Mouse (Mus musculus): ENCODE results near the gene Csf3r. TPM values are rescaled to one million over a fixed set of nuclear protein-coding genes. Genes with fewer than 3 reads are reported as not detected.

Csf3r gene
- total RNA-seq, 2 experiments from 2014 or later = 103 to 214 TPM

Other genes with a start within 250 kb of the Csf3r start
- 120 and 147 TPM in 2 replicates for gene Mrps15, start 22.4 kb downstream of the Csf3r start, total RNA-seq (2015)
- gene Mrps15, start 22.4 kb downstream of the Csf3r start, total RNA-seq (2017) = 64.5 and 68.3 TPM in 2 replicates
- gene Oscp1, start 34.0 kb downstream of the Csf3r start, total RNA-seq (2015) = 0.75 and 0.83 TPM in 2 replicates
- 4.0 and 5.7 TPM in 2 replicates for gene Oscp1, start 34.0 kb downstream of the Csf3r start, total RNA-seq (2017)
- gene Lsm10, start 72.1 kb downstream of the Csf3r start, total RNA-seq (2015) = 47.3 and 54.9 TPM in 2 replicates
- 19.3 and 21.7 TPM in 2 replicates for gene Lsm10, start 72.1 kb downstream of the Csf3r start, total RNA-seq (2017)
- 20.8 and 21.4 TPM in 2 replicates for gene Stk40, start 79.4 kb downstream of the Csf3r start, total RNA-seq (2015)
- 22.5 and 32.8 TPM in 2 replicates for gene Stk40, start 79.4 kb downstream of the Csf3r start, total RNA-seq (2017)
- 0.82 and 1.1 TPM in 2 replicates for gene Eva1b, start 123.2 kb downstream of the Csf3r start, total RNA-seq (2015)
- 0.24 and 1.3 TPM in 2 replicates for gene Eva1b, start 123.2 kb downstream of the Csf3r start, total RNA-seq (2017)
- gene Sh3d21, start 138.9 kb downstream of the Csf3r start, total RNA-seq (2015) = not detected in 2 replicates
- gene Sh3d21, start 138.9 kb downstream of the Csf3r start, total RNA-seq (2017) = 0.12 TPM in 1 of 2 replicates, not detected in the other
- gene Thrap3, start 178.2 kb downstream of the Csf3r start, total RNA-seq (2015) = 115 and 119 TPM in 2 replicates
- 248 and 291 TPM in 2 replicates for gene Thrap3, start 178.2 kb downstream of the Csf3r start, total RNA-seq (2017)
- gene Map7d1, start 231.8 kb downstream of the Csf3r start, total RNA-seq (2015) = 43.9 and 45.9 TPM in 2 replicates
- 60.7 and 71.3 TPM in 2 replicates for gene Map7d1, start 231.8 kb downstream of the Csf3r start, total RNA-seq (2017)
- gene Trappc3, start 237.8 kb downstream of the Csf3r start, total RNA-seq (2015) = 30.1 and 40.9 TPM in 2 replicates
- 56.3 and 58.6 TPM in 2 replicates for gene Trappc3, start 237.8 kb downstream of the Csf3r start, total RNA-seq (2017)